Mouse (Mus musculus) liver, adult (tissue): ENCODE measurements around the gene C730034F03Rik.
A peak's percentile ranks its signal among the peaks of the same experiment; 100 is the strongest.

Source experiments
- GATA4 ChIP-seq: IDR thresholded peaks from 2 replicates; pipeline ENCODE4 v1.6.1; 2014; ENCODE audit warnings: mild to moderate bottlenecking, low read length; ENCODE audit not compliant: insufficient replicate concordance

The C730034F03Rik gene

DNA sequence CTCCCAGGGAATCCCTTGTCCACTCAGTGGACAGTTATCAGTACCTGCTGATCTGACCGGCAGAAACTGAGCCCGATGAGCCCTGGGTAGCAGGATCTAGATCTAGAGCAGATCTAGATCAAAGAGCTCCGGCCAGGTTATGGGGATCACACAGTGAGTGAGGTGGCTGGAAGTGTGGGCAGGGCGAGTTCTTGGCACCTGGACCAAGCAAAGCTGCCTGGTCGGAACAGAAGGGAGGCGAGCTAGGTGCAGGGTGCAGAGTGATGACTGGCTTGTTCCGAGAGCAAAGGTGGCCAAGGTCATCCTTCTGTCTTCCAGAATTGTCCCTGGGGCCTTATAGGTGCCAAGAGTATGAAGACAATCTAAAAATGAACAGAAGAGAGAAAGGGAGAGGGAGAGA, 30.4 kb downstream of the C730034F03Rik start:
- TF ChIP-seq GATA4: no peak

DNA sequence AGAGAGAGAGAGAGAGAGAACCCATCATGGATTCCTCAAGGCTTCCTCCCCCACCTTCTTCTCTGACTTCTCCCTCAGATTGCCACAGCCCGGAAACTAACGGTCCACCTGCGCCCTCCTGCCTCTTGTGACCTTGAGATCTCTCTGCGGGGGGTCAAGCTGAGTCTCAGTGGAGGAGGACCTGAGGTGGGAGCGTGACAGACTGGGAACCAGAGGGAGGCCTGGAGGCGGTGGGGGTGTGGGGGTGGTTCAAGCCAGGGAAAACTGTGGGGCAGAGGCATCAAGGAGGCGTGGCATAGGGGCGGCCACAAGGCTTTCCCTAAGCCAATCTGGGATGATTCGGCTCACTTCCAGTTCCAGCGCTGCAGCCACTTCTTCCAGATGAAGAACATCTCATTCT, 30.9 kb downstream of the C730034F03Rik start:
- TF ChIP-seq GATA4: no peak

DNA sequence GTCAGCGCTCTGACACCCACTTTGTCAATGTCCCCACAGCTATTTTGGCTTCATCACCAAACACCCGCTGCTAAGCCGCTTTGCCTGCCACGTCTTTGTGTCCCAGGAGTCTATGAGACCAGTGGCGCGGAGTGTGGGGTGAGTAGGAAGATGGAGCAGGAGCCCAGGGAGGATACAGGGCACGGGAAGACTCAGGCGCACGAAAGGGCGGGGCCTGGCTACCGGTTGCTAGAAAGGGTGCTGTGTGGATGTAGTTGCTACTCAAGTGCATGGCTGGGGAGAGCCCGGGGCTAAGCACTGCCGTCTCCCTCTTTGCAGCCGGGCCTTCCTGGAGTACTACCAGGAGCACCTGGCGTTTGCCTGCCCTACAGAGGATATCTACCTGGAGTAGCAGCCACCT, 31.9 kb downstream of the C730034F03Rik start:
- TF ChIP-seq GATA4: no peak

DNA sequence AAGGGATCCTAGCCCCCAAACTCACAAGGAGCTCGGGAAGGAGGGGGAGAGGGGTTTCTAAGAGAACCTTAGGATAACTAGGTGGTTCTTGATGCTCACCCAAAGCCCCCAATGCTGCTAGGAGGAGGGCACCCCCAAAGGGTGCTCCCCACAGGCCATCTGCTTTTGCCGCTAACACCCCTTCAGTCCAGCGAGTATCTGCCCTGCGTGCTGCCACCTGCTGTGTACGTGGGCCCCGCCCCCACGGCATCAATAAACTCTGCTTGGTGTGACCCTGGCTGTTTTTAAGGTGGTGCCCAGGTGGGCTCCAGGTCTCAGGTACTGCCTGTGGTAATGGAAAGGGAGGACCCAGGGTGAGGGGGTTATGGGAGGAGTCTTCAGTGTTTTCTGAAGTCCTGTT, 32.8 kb downstream of the C730034F03Rik start:
- TF ChIP-seq GATA4: no peak

DNA sequence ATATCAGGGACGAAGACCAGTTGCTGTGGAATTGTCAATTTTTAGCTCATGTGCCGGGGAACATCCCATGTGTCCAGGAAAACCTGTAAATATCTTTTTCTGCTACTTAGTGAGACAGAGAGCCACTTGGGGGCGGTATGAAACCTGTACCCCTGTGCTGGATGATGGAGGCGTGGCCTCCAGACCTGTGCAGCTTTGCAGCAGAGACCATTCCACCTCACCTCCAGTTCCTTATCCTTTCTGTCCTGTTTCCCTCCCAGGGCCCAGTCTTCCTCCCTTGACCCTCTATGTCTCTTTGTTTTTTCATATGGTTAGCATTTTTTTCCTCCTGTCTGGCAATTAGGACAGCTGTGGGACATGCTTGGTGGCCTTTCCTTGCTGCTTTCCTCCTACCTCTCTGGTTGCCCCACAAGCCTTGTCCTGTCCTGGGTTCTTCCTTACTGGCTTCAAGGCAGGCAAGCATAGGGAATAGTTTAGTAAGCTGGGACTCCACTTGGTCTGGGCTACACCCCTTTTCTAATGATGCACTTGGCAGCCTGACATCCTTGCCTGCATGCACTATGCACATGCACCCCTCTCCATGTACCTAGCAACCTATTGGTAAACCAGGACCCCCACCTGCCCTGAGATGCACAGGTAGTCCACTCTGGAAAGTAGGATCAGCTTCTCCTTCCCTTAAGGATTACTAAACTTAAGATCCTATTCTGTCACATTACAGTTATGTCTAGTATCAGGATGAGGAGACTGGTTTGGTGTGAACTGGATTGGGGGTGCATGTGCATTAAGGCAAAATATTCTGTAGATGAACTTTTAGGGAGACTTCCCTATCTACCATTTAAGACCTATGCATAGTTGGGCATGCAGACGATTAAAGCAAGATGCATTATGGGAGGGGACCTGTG, 34.2 kb downstream of the C730034F03Rik start:
- TF ChIP-seq GATA4: no peak

DNA sequence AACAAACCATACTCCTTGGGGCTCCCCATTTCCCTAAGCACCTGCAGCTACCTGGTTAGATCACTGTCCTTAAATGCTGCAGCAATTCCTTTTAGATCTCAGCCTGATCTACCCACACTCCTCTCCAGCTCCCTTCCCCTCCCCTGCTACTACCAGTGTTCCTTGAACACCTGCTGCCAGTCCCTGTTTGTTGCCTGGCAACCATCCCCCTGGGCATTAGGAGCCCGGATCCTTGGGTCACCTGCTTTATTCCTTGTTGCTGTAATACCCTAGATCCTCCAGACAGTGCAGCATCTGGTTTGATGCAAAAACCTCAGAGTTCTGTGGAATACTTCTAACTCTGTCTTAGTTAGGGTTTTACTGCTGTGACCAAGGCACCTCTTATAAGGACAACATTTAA, 35.7 kb downstream of the C730034F03Rik start:
- TF ChIP-seq GATA4: no peak

DNA sequence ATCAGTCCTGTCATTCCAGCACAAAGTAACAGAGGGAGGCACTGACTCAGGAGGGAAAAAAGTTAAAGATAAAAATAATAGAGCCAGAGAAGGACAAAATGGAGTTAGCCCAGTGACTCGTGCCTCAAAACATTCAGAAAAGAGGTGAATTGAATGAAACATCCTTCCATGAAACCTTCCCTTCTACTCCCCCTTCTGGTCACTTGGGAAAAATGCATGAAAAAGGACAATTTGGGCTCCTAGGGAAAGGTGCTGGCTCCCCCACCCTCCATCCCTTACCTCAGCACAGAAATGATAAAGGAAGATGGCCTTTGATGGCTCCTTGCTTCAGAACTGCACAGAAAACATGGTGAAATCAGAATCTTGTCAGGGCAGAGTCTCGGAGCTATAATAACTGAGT, 39.2 kb downstream of the C730034F03Rik start:
- no peak for TF ChIP-seq GATA4

DNA sequence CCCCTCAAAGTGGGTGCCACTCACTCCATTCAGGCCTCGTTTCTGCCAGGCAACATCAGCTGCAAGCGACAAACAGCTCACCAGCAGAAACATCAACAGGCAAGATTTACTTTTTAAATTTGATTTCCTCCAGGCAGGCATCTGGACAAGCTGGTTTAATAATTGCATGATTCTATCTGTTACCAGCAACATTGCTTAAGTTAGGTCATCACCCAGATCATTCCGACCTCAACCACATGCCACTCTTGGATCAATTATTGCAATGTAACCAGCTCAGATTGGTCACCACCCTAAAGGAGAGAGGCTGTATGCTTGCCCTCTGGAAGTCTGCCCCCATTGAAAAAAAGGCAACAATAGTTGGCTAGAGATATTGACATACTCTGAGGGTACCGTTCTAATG, 42.1 kb downstream of the C730034F03Rik start:
- TF ChIP-seq GATA4: no peak

DNA sequence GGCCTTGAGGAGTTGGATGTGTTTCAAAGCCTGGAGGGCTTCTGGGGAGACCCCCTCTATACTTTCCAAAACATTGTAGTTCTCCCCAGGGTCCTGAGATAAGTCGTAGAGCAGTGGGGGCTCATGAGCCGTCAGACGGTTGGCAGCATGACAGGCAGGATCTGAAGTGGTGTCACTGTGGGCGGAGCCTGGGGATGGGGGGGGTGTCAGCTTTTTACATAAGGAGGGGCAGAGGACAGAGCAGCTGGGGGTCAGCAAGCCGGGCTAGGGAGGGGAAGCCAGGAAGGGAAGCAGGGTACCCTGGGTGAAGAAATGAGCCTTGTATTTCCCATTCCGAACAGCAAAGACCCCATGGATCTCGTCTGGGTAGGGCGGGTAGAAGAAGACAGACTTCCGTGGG, 44.0 kb downstream of the C730034F03Rik start:
- TF ChIP-seq GATA4: no peak

DNA sequence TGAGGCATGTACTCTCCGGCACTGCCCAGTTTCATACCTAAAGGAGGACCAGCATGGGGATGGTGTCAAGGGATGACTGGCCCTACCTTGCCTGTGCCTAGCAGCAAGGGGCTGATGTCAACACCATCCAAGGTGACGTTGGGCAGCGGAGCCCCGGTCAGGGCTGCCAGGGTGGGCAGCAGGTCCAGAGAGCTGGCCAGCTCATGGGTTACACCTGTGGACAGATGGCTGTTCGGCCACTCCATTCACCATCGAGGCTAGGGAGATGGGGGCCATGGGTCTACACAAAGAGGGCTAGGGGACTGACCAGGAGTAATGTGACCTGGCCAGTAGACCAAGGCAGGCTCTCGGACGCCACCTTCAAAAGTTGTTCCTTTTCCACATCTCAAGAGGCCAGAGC, 44.5 kb downstream of the C730034F03Rik start:
- TF ChIP-seq GATA4: no peak

DNA sequence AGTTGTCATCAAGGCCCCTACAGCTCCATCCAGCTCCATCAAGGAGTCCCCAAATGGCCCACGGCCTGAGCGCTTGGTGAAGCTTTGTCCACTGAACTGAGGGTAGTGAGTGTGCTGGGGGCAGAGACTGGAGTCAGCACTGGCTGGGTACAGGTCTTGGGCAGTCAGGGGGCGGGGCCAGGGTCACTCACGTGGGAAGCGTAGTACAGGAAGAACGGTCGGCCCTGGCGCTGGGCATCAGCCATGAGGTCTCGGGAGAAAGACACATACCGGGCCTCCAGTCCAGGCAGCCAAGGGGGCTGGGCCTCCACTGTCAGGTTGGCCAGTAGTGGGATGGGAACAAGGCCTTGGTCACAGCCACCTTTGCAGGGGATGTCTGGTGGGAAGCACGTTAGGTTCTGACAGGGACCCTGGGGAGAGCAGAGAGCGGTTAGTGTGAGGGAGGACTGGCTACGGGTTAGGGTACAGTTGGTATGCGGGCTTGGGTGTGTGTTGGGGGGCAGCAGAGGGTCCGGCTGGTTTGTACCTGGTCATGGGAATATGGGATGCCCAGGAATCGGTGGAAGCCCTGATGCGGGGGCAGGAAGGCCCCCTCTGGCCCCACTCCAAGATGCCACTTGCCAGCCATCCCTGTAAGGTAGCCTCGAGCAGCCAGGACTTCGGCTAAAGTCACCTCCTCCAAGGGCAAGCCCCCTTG, 45.4 kb downstream of the C730034F03Rik start:
- no peak for TF ChIP-seq GATA4

DNA sequence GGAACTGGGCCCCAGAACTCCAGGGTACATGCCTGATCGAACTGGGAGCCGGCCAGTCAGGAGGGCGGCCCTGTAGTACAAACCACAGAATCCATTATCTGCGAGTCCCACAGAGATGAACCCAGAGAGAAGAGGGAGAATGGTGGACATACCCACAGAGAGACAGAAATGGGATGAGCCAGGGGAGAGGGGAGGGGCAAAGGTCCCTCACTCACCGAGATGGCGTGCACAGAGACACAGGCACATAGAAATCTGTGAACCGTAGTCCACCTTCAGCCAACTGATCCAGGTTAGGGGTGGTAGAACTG, 45.9 kb downstream of the C730034F03Rik start:
- no peak for TF ChIP-seq GATA4

DNA sequence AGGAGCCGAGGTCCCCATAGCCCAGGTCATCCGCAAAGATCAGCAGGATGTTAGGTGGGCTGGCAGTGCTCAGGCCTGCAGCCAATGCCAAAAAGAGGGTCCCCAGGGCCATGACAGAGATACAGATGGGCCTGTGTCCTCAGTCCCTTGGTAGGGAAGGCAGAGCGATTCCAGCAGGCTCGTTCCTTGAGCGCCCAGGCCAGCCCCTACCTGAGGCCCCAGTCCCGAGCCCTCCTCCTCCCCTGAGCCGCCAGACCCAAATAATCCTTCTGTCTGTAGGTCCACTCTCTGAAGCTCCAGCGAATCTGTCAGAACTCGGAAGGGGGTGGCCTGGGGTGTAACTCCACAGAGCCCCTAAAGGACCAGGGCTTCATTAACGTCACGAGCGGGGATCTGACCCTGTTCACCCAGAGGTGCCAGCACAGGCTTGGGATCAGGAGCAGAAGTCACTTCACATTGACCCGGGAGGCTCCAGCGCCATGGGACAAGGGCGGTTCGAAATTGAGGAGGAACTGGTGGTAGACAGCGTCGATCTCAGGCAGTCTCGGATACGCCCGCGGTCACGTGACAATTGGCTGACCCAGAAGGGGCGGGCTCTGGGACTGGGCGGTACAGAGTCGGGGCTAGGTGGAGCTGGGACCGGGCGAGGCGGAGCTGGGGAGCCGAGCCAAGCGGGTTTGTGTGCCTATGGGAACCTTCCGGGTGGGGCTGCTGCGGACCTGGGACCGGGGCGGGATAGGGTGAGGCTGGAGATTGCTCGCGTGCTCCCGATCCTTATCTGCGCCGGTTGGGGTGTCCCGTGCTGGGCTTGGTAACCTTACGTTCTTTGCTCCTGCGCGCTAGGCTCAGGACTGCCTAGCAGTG, 46.5 kb downstream of the C730034F03Rik start:
- peak; percentile 100 for TF ChIP-seq GATA4

DNA sequence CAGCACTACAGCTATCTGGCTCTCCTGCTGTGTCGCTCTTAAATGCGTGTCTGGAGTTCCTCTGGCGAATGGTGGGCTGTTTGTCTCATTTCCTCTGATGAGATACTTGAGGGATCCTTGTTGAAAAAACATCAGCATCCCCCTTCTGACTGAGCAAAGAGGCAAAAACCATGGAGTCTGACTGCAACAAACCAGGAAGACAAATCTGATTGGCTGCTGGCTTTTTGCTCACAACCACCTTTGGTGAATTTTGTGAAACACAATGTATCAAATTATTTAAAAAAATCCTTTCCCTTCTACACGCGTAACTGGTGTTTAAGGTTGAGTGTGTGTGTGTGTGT, 47.1 kb downstream of the C730034F03Rik start:
- TF ChIP-seq GATA4: no peak

DNA sequence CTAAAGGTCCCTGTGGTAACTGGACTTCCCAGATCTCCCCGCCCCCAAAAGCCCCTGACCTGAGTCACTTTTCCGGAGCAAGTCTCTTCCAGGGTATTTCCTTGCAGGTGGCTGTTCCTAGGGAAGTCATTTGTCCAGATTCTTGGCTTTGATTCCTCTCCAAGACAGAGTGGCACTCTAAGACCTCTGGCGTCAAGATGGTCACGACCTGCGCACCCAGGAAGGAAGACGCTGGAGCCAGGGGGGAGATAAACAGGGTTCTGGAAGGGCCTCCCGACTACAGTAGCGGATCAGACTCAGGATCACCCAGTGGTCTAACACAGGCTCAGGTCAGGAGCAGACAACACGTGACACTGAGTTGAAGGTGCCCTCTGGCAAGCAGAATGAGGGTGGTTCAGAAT, 47.7 kb downstream of the C730034F03Rik start, which contains the start of gene Arsa:
Arsa (minus strand) TSS at position 335 of the 401 bp plus-strand sequence.
- TF ChIP-seq GATA4: peak; percentile 67; the same call in 1 of the 2 replicates

DNA sequence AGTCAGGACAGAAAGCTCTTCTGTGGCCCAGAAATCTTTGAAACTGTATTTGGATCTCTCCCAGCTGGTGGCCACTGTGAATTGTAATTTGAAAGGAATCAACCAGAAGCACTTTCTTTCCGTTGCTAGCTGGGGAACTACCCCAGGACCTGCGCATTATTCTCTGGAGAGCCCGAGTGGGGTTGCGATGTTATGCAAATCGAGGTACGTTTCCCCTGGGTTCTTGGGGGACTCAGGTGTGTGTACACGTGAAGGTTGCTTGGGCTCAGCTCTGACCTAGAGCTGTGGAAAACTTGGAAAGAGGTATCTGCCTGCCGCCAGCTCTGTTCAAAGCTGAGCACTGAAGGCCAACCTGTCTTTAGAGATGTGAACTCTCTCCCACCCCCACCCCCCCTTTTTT, 48.4 kb downstream of the C730034F03Rik start:
- no peak for TF ChIP-seq GATA4
